Mouse (Mus musculus): ENCODE measurements around the gene Skiv2l.
"Not testable (repeated sequence)": the region's sequence is repeated elsewhere in the genome, so short reads cannot be mapped to it uniquely, and the experiment has no call there.

GRCm38 (mm10) chr17:34802756-34803155 is 47.3 kb downstream of the Skiv2l start:
- not testable (repeated sequence) for TF ChIP-seq CTCF (IDR thresholded peaks at IDR 0.05; ENCODE audit: low read depth, low read length); POLR2A (IDR thresholded peaks at IDR 0.05; ENCODE audit: insufficient read depth, low read length); EP300 (IDR thresholded peaks at IDR 0.05; ENCODE audit: insufficient read depth, low read depth, low read length)

All from ES-Bruce4 (cell line).